Mouse (Mus musculus) layer of hippocampus, adult 9-10 months (tissue): ENCODE data around the gene Ppp1r15a.
"Not testable (repeated sequence)": the region's sequence is repeated elsewhere in the genome, so short reads cannot be mapped to it uniquely, and the experiment has no call there.

Source experiments
- DNase-seq: peaks from one replicate; pipeline ENCODE4 v3.0.0; 2022; ENCODE audit warnings: low spot score

Ppp1r15a gene

GRCm38 (mm10) chr7:45551512-45551883, 25.4 kb upstream of the Ppp1r15a start:
- DNase-seq = no peak

- no peak for DNase-seq
Observed at GRCm38 (mm10) chr7:45550821-45551511, 24.9 kb upstream of the Ppp1r15a start.

GRCm38 (mm10) chr7:45549641-45550436, 23.8 kb upstream of the Ppp1r15a start:
- no peak for DNase-seq

DNA sequence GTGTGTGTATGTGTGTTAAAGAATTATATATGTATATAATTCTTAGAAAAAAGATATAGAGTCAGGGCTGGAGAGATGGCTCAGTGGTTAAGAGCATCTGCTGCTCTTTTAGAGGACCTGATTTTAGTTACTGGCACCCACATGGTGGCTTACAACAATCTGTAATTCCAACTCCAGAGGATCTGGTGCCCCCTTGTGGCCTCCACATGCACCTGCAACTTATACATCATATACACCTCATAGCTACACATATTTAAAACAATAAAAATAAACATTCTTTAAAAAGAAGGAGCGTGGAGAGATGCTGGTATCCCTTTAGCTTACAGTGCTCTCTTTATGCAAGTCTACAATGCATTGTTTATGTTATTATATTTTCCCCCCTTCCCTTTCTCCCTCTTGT, 18.5 kb upstream of the Ppp1r15a start:
- DNase-seq = no peak

DNA sequence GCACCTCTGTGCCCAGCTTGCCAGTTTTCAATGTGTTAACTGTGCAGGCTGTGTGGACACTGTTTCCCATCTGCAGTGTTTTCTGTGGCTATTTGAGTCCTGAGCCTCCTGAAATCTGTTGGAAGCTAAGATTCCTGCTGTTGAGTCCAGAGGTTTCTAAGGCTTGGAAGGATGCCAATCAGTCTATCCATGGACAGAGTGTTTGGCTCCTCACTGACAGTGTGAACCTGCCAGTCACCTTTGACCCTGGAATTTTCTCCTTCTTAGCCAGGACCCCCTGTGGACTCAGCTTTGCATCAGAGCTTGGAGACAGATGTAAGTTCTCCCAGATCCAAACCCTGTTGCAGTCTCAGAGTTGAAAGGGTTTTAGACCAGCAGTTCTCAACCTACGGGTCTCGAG, 14.1 kb upstream of the Ppp1r15a start:
- no peak for DNase-seq

- no peak for DNase-seq
Observed at GRCm38 (mm10) chr7:45539095-45539494, 13.0 kb upstream of the Ppp1r15a start.

DNA sequence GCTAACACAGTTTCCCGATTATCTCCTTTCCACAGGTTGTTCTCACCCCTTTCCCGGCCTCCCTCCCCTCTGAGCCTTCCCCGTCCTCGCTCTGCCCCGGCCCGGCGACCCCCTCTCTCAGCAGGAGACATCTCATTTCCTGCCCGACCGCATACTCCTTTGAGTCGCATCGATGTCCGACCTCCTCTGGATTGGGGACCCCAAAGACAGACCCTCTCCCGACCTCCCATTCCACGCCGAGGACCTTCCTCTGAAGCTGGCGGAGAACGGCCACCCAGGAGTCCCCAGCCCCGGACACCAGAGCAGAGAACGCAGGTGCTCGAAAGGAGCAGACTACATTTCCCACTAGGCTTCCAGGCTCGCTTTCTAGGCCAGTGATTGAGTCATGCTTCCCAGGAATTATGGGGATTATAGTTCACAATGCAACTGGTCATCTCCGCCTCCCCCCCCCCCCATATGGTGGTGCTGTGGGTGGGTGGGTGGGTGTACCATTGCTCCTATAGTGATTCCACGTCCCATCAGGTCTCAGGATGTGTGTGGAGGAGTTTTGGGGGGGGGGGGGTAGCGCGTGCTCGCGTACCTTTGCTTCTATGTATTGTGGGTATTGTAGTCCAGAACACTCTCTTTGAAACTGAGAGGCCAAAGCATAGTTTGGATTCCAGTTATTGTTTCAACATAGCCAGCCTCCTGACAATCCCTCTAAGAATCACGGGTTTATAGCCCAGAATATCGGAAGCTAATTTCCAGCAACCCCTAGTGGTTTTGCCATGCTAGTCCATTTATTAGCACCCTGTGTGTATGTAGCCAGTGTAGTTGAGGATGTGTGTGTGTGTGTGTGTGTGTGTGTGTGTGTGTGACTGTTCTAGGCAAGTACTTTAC, 12.3 kb upstream of the Ppp1r15a start:
- DNase-seq = no peak

DNA sequence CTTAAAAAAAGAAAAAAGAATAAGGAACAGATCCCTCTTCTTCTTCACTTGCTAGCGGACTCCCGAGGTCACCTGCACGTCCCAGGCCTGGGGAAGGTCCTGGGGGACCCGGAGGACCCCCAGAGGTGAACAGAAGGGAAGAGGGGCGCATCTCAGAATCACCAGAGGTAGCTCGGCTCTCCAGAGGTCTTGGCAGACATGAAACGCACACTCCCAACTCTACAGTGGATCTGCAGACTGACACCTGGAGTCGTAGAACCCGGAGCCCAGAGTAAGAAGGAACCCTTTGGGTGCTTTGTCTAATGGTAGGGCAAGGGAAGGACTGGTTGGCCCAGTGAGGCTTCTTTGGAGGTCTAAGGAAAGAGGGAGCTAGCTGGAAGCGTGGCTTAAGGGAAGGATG, 11.5 kb upstream of the Ppp1r15a start:
- DNase-seq = no peak

GRCm38 (mm10) chr7:45535676-45536075, 9.6 kb upstream of the Ppp1r15a start:
- DNase-seq = no peak

DNA sequence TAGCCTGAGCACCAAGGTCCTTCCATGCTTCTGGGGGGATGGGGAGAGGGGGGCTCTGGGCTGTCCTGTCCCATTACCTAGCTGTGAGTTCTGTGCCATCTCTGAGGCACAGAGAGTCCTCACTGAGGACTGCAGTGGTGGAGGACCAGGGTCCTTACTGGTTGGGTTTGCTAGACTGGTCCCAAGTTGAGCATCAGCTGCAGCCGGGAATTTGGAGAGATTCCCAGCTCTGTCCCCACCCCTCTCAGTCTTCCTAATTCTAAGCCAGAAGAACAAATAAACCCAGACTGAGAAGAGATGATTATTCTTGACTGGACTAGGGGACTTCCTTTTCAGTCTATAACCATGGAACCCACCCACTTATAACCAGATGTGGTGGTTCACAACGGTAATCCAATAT, 4.6 kb upstream of the Ppp1r15a start:
- DNase-seq = no peak

GRCm38 (mm10) chr7:45529461-45529860, 3.4 kb upstream of the Ppp1r15a start:
- no peak for DNase-seq

GRCm38 (mm10) chr7:45527169-45527568, 1.1 kb upstream of the Ppp1r15a start:
- not testable (repeated sequence) for DNase-seq

DNA sequence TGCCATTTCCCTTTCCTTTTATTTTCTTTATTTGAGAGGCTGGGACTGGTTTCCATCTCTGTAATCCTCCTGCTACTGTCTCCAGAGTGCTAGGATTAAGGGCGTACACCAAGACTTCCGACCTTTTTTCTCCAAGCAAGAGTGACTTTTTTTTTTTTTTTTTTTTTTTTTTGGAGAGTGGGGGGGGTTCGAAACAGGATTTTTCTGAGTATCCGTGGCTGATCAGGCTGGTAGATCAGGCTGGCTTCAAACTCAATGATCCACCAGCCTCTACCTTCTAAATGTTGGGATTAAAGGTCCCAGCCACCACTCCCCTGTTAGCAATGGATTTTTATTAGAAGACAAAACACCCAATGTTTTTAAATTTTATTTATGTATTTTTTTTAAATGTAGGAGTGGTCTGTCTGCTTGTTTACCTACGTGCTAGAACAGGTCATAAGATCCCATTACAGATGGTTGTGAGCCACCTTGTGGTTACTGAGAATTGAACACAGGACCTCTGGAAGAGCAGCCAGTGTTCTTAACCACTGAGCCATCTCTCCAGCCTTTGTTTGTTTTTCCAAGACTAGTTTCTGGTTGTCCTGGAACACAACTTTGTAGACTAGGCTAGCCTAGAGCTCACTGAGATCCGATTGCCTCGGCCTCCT, 529 bp upstream of the Ppp1r15a start:
- DNase-seq = no peak

DNA sequence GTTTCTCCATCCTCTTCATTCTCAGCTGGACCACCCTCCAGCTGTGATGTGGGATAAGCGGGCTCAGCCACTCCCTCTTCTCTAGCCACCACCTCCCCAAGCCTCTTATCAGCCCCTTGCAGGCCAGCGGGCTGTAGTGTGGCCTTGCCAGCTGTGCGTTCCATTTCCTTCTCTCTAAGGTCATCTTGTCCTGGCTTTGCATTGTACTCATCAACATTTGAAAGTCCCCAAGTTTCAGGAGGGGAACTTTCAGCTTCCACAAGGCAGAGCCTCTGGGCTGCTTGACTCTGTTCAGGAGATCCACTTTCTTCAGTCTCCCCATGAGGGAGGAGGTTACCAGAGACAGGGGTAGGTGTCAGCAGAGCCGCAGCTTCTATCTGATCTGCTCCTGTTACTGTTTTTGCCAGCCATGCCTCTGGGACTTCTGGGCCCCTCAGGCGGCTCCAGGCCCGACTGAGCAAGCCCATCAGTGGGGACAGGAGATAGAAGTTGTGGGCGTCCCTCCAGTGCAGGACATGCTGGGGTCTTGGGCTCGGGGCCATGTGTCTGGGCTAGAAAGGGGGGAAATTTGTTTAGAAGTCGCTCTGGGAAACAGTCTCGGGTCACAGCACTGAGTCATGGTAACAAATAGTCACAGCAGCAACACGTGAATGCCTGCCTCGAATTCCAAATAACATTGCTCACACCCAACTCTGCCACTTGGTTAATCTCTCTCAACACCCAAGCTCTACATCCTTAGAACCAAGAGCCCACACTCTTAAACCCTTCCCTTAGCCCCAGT, 1.0 kb downstream of the Ppp1r15a start:
- DNase-seq = no peak

DNA sequence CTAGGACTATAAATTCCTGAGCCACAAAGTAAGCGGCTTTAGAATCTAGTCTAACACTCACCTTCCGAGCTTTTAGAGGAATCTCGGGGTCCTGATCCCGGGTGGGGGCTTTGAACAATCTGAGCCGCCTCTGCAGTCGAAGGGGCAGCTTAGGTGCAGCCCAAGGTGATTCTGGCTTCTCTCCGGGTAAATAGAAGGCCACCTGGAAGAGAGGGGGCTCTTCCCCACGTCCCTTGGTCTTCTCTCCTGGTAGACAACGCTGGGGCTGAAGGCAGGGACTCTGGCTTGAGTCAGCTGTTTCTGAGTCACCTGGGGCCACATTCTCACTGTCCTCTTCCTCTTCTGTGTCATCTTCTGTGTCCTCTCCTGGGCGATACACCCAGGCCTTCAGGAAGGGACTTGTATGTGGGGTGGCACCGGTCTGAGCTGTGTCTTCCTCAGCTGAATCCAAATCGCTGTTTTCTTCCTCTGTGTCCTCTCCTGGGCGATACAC, 2.3 kb downstream of the Ppp1r15a start:
- DNase-seq = no peak

DNA sequence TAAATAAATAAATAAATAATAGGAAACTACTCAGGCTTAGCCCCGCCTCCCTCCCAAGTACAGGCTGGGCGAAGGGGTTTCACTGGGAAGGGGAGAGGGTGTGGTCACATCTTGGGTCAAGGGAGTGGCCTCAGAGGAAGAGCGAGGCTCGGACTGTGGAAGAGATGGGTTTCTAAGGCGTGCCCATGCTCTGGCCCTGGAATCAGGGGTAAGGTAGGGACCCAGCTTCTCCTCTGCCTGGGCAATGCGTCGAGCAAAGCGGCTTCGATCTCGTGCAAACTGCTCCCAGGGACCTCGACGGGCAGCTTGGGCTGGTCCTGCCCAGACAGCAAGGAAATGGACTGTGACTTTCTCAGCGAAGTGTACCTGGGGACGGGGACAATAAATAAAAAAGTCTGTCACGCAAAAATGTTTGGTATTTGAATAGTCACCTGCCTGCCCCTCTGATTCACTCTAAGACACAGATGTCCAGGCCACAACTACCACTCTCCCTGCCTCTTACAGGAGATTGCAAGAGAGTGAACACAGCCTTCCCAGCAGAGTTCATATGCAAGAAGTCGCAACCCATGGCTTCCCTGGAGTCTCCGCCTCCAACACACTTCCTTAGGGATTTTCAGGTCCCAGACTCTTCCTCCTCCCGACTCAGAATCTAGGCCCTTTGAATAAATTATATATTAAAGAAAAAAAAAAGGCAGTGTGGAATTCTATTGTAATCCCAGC, 3.0 kb downstream of the Ppp1r15a start:
- no peak for DNase-seq

DNA sequence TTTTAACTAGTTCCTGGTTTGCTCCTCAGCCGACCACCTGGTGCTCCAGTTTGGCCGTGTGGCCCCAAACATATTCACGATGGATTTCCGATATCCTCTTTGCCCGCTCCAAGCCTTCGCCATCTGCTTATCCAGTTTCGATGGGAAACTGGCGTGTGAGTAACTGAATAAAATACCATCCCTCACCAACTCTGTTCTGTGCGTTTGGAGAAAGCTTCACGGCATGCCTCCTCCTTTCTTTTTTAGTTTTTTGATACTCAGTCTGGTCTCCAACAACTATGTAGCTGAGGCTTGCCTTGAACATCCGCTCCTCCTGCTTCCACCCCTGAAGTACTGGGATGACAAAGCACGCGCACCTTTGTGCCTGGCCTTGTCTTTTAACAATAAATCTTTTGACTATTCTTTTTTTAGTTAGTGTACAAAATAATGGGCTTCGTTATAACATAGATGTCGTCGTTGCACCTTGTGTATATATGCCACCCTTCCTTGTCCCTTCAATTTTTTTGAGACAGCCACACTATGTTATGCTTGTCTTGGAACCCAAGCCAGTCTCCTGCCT, 3.8 kb downstream of the Ppp1r15a start:
- no peak for DNase-seq

- peak; percentile 78 for DNase-seq
Observed at GRCm38 (mm10) chr7:45521728-45522184, 4.3 kb downstream of the Ppp1r15a start.

DNA sequence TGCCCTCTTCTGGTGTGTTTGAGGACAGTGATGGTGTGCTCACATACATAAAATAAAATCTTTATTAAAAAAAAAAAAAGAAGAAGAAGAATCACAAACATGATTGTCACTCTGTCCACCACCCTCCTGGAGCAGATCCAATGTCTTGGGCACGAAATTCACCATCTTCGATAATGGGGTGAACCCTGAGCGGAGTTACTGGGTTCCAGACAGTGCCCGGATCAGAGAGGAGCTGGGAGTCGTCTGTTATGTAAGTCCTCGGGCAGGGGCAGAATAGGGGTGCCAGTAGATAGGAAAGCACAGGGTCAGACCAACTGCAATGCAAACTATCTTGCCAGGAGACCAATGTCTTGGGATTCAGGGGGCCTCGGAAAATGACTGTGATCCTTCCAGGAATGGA, 5.5 kb downstream of the Ppp1r15a start:
- no peak for DNase-seq
